Mouse (Mus musculus) mouse embryonic stem cell (cell line): ENCODE data around the gene Nxnl1.

ENCODE experiments used
- in situ Hi-C, 2 experiments: fragments of 300-500 bp; cut with MboI; formaldehyde crosslinking; loops; 1 replicate in 1 of 2; 3 replicates in 1 of 2; pipeline ENCODE4 v1.14.3; 2019 to 2020; ENCODE audit warnings: low sequenced_read_pairs in 2 of 2, low pct_unique_long_range_greater_than_20kb in 1 of 2, mixed read lengths in 1 of 2; ENCODE audit not compliant: unreplicated experiment in 1 of 2

Nxnl1 gene

GRCm38 (mm10) chr8:71563992-71564391, 2.4 kb downstream of the Nxnl1 start:
- in situ Hi-C loops: loop anchor here in 1 of 2 experiments (5.0 to 10.0 kb wide), 2 partner anchors 38 to 71 kb away; no protein-coding TSS in a partner anchor

GRCm38 (mm10) chr8:71562751-71563150, 3.6 kb downstream of the Nxnl1 start:
- in situ Hi-C loops: loop anchor here in 1 of 2 experiments (5.0 to 10.0 kb wide), 2 partner anchors 40 to 72 kb away; no protein-coding TSS in a partner anchor

- in situ Hi-C loops: loop anchor here in 1 of 2 experiments (5.0 to 10.0 kb wide), 2 partner anchors 41 to 73 kb away; no protein-coding TSS in a partner anchor
Observed at GRCm38 (mm10) chr8:71561401-71561800, 5.0 kb downstream of the Nxnl1 start.

- in situ Hi-C loops: loop anchor here in 1 of 2 experiments (5.0 to 10.0 kb wide), 2 partner anchors 42 to 74 kb away; no protein-coding TSS in a partner anchor
Observed at GRCm38 (mm10) chr8:71560765-71561164, 5.6 kb downstream of the Nxnl1 start.

GRCm38 (mm10) chr8:71560071-71560470, 6.3 kb downstream of the Nxnl1 start:
- in situ Hi-C loops: loop anchor here in 1 of 2 experiments (5.0 to 10.0 kb wide), 2 partner anchors 42 to 75 kb away; no protein-coding TSS in a partner anchor

- in situ Hi-C loops: no loop called here
Observed at GRCm38 (mm10) chr8:71558958-71559690, 7.3 kb downstream of the Nxnl1 start.

- in situ Hi-C loops: no loop called here
Observed at GRCm38 (mm10) chr8:71558071-71558957, 8.1 kb downstream of the Nxnl1 start, which contains the start of gene Tmem221. Gene Tmem221 (minus strand): TSS chr8:71558871.

- in situ Hi-C loops: no loop called here
Observed at GRCm38 (mm10) chr8:71554644-71555043, 11.8 kb downstream of the Nxnl1 start.

GRCm38 (mm10) chr8:71554001-71554400, 12.4 kb downstream of the Nxnl1 start:
- in situ Hi-C loops: no loop called here

- in situ Hi-C loops: no loop called here
Observed at GRCm38 (mm10) chr8:71552770-71553169, 13.6 kb downstream of the Nxnl1 start.

- in situ Hi-C loops: no loop called here
Observed at GRCm38 (mm10) chr8:71550754-71551153, 15.6 kb downstream of the Nxnl1 start.

- in situ Hi-C loops: no loop called here
Observed at GRCm38 (mm10) chr8:71547590-71547989, 18.8 kb downstream of the Nxnl1 start.

- in situ Hi-C loops: no loop called here
Observed at GRCm38 (mm10) chr8:71545053-71545452, 21.3 kb downstream of the Nxnl1 start.

- in situ Hi-C loops: no loop called here
Observed at GRCm38 (mm10) chr8:71543755-71544154, 22.6 kb downstream of the Nxnl1 start.

- in situ Hi-C loops: no loop called here
Observed at GRCm38 (mm10) chr8:71542632-71543343, 23.6 kb downstream of the Nxnl1 start, which contains the start of gene Mvb12a. Gene Mvb12a (plus strand): TSS chr8:71542922.

- in situ Hi-C loops: no loop called here
Observed at GRCm38 (mm10) chr8:71537028-71537867, 29.2 kb downstream of the Nxnl1 start, which contains the start of gene Bst2. Gene Bst2 (minus strand): TSS chr8:71537456.

GRCm38 (mm10) chr8:71535663-71536062, 30.7 kb downstream of the Nxnl1 start:
- in situ Hi-C loops: no loop called here
